Mouse (Mus musculus) ovary, adult 18-20 months (tissue): ENCODE measurements at regions not wholly inside any gene's neighbourhood (a gene's known extent, or its start where the extent isn't known, plus 50 kb on each side); places are given as distances from the start of the nearest gene placed in this dataset.
"Not testable (repeated sequence)": the region's sequence is repeated elsewhere in the genome, so short reads cannot be mapped to it uniquely, and the experiment has no call there.

Experiments
- DNase-seq: peaks from one replicate; pipeline ENCODE4 v3.0.0; 2022; ENCODE audit warnings: low spot score, mixed read lengths

DNA sequence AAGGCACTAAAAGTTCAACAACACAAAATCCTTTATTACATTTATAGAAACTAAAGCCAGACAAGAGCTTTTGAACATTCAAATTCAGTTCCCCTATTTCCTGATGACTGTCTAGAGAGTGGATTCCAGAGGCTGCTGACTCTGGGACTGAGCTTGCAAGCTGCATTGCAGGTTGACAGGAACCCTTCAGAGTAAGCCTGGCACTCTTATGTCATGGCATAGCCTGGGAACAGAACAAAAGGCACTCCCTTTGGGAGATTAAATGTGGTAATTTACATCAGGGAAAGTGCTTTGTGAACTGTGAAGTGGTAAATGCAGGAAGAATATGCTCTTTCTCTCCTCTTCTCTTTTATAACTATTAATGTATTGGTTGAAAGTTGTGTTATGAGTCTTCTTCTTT is 847.3 kb downstream of the Bcl11a start:
- no peak for DNase-seq

DNA sequence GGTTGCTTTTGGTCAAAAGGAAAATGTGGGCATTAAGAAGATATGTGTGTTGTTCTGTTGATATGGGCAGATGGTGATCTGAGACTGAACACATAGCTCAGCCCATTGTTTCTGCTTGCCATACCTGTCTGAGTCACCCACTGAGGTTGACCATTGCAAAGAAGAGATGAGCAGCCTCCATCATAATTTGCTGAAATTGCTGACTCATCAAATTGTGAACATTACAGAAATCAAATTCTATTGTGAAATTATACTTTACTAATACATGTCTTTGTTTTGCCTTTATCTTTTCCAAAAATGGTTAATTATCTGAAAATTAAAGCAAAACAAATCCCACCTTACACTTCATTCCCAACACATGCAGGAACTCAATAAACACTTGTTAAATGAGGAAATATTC is 865.8 kb downstream of the Bcl11a start:
- no peak for DNase-seq

DNA sequence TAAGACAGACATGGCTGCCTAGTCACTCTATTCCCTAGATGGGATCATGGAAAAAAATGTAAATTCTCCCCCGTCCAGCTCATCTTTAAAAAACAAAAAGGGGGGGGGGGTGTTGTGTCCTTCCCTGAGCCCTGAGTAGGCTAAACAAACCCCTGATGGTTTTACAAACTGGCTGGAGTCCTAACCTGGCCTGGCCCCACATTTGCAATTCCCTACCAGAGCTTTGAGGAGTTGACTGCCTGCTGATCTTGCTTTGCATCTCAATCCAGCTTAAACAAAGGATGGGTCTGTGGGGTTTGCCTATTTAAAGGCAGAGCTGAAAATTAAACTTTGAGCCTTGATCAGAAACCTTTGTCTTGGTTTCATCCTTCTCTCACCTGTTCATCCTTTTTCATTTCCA is 873.3 kb downstream of the Bcl11a start:
- no peak for DNase-seq

DNA sequence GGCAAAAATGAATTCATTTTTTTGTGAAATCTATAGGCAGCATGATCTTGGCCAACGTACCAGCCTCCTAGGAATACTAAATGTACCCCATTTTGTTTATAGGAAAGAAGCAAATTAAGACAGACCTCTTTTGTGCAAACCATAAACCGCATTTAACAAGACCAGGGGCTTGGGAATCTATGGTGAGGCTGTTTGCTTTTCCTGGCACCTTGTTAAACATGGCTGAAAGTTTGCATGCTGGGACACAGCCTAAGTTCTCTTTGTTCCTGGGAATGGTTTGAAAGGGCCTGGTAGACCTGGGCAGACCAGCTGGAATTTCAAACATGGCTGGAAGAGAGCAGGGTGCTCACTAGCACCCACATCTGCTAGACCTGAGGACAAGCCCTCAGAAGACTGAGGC is 894.5 kb downstream of the Bcl11a start:
- no peak for DNase-seq

DNA sequence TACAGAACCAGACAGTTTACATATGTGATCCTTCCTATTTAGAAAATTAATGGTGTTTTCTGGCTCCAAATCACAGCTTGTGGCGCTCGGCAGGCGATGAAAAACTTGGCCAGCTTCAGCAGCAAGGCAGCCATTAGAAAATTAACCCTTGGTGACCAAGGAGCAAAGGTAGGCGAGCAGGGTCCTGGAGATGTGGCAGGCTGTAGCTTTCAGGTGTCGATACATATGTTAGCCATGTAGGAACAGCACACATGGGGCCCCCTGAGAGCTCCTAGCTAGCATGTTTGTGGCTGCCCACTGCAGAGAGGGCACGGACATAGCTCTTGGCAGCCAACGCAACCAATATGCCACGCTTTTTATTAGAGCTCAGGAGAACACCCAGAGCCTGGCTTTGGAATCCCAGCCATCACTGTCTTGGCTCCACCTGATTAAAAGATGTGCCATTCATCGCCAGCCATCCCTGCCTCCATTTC is 902.4 kb downstream of the Bcl11a start:
- DNase-seq = no peak

DNA sequence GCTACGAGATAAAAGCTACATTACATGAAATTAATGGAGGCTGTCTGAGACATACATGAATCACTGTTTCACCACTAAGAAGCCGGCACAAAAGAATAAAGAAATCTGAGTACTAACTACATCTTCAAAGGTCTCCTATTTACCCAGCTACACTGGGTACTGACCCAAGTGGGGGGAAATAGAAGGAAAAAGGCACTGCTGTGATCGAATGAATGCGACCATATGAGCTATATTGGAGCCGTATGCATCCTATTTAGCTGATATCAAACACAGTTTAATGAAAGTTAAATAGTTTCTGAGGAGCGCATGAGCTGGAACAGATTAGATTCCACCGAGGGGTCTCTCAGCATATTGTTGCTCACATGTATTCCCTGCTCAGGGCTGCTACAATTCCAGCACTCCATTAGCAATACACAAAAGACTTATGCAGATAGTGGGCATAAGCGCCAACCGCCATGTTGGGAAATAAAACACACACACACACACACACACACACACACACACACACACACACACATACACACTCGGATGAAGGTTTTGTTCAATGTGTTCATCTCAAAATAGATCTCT is 905.3 kb downstream of the Bcl11a start:
- no peak for DNase-seq

DNA sequence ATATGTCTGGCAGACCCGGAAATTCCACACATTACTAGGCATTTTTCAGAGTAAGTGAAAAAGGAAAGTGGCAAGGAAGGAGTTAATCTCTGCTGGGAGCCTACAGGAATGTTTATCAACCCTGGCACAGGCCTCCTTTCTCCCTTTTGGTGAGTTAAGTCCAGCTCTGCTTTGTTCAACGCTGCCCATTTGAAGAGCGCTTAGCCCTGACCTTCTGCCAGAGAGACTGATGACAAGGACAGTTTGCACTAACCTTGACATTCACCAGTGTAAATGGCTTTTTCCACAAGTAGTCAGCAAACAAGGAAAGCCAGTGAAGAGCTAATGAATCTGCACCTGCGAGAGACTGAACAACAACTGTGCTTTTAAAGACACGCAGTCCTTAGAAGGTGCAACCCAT is 927.6 kb downstream of the Bcl11a start:
- peak; percentile 20 for DNase-seq

DNA sequence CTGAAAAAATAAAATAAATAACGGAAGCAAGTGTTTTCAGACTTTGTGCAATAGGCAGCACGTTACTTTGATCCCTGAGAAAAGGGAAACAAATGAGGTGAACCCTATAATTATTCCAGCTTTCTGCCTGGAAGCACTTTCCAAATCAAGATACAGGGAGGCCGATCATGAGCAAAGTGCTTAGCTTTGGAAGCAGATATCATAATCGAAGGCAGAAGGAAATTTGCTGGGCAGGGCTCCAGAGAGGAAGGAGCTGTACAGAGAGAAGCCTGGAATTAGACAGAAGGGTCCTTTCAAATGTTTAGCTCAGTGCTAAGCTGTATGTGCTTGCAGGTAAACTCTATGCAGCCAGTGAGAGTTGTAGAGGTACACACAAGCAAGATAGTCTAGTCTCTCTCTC is 948.9 kb downstream of the Bcl11a start:
- no peak for DNase-seq

DNA sequence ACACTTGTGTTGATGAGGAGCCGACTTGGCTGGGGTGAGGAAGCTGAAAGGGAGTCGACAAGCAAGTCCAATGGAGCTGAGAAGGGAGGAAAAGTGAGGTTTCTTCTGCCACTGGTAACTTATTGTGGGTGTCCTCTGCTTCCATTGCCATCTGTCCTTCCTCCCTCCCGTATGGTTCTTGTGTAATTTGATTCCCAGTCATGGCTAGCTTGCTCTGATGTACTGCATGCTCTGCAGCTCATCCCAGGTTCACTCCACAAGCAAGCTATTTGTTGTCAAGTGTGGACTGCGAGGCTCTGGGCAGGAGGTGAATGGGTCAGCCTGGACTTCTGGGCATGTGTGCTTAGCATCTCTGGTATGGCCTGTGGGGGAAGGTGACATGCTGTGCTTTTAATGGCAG is 963.1 kb downstream of the Bcl11a start:
- no peak for DNase-seq

DNA sequence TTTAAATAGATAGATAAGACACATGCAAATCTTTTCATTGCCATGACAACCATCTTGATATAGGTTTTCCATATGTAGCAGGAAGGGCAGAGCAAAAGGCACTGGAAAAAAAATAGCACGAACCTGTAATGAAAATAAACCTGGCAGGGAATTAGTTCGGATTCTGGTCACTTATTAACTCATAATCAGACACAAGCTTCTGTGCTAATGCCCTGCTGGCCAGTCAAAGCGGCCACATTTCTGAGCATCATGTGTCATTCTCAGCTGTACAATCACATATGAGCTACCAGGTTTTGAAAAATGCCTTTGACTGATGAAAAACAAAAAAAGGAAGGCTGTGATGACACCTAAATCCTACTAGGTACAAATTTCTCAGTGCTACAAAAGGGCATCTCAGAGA is 964.9 kb downstream of the Bcl11a start:
- no peak for DNase-seq

DNA sequence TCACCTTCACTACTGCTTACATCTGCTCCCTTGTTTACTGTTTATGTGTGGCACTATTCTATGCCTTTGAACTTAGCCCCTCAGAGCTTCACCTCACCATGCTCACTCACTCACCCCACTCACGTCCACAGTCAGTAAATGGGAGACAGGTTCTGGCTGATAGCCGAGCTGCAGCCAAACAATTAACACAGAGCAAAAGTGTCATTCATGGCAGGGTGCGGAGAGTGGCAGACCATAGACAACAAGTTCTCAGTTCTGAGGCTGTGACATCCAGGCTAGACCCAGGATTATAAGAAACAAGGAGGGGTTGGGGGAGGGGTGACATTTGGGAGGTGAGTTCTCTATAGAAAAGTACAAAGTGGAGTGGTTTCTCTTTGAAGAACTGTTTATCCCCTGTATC is 967.5 kb downstream of the Bcl11a start:
- no peak for DNase-seq

DNA sequence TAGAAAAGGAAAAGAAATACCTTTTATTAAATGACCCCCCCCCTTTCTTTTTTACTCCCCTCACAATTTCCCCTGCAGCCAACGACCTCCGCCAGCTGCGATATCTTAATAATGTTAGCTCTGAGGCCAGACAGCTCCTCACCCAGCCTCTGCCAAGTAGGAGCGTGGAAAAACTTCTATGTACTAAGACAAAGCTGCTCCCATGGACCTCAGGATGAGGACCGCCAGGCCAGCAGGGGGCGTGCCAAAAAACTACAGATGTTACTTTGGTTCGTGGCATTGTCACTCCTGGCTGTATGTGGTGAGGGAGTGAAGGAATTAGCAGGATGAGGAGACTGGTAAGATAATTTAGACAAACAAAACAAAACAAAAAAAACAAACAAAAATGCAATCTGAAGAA is 968.1 kb downstream of the Bcl11a start:
- no peak for DNase-seq

DNA sequence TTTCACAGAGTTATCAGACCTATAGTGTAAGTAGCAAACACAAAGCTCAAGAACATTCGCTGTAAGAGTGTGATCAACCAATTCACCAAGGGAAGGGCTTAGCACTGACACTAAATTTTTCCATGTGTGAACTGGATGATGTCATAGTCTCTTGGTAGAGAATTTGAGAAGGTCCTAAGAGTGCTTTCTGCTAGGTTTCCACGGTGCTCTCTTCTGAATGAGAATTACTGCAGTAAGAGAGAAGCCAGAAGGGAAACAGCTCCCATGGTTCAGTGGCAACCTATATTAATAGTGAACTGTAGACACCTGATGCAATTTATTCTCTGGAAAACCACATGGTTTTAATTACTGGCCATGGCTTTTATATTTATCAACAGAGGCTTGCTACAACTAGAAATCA is 977.8 kb downstream of the Bcl11a start:
- DNase-seq = no peak

DNA sequence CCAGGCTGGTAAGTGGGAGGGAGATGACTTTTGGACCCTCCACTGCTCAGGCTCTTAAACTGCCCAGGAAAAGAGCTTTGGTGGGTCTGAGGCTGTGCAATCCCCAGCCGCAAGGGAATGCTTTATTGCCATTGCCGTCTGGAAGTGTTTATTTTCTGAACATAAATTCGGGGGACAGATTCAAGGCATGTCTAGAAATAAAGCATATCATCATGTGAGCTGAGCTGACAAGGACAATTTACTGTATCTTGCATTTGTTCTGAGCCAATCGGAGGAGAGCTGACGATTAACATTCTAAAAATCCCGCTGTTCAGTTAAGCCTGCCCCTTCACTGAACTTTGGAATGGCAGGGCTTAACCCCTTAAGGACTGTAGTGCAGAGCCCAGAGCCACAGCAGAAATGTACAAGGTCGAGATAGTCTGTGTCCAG is 979.3 kb downstream of the Bcl11a start:
- DNase-seq = no peak

DNA sequence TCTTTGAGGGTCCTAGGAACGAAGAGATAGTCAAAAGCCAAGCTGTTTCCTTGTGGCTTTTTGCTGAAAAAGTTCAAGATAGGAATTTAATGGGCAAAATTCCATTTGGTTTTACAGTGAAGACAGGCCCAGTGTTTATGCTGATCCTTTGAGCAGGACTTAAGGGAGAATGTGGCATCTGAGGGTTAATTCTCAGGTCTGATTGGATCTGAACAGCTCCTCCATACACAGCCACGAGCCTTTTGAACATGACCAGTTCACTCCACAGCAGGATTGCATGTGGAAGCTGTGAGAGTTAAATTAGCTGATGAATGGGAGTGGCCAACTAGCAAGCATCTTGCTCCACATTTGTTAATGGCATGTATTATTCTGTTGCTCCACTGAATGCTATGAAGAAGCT is 979.7 kb downstream of the Bcl11a start:
- DNase-seq = no peak

DNA sequence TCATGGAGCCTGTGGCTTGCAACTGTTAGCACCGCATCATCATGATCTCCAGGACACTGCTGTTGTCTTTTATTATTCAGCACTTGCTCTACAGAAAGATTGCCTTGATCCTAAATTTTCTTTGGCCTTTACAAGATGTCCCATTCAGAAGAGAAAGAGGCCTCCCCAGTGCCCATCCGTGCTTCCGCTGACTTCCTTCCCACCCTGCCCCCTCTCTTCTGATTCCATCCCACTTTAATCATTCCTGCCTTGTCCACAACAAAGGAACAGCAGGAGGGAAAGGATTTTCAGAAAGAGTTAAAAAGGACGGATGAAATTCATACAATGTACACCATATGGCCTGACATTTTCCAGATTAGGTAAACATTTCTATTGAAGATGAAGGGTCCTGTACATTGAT is 985.2 kb downstream of the Bcl11a start:
- no peak for DNase-seq

DNA sequence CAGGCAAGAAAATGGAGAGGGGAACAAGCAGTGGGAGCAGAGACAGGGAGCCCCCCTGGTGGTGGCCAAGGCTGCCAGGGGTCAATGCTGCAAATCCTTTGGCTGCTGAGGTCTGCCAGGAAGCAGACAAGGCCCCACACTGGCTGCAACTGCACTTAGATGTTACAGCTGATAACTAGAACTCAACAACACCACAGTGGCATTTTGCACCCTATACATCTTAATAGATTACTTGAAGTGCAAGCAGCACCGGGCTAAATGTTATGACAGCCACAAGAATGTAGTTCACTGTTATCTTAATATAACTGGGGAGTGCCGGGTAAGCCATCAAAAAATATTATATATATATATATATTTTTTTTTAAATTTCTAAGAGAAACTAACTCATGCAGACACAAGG is 986.1 kb downstream of the Bcl11a start:
- no peak for DNase-seq

DNA sequence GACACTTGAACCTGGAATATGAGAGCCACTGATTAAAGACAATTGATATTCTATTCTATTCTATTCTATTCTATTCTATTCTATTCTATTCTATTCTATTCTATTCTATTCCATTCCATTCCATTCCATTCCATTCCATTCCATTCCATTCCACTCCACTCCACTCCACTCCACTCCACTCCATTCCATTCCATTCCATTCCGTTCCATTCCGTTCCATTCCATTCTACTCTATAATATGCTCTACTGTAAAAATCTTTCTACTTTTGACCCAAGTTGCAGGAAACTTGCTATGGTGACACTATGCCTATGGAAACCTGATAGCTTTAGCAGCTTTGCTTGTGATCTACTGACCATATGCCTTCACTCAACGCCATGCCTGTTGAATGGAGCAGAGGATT is 1022.1 kb downstream of the Bcl11a start:
- DNase-seq = not testable (repeated sequence)

DNA sequence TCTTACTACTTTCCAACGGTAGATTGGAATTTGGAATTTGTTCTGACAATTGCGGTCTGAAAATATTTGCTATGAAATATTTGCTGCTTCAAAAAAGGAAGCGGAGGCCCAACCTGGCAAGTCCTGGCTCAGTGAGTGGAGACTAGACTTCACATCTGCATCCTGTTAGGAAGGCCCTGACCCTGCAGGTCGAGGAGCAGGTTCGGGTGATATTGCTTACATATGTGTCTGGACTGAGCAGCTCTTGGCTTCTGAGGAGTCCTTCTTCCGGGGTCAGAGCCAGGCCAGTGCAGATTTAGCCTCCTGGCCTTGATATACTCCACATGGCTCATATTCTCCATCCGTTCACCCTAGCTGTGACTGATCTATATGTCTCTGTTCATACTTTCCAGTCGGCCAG is 1026.6 kb downstream of the Bcl11a start:
- DNase-seq = no peak

DNA sequence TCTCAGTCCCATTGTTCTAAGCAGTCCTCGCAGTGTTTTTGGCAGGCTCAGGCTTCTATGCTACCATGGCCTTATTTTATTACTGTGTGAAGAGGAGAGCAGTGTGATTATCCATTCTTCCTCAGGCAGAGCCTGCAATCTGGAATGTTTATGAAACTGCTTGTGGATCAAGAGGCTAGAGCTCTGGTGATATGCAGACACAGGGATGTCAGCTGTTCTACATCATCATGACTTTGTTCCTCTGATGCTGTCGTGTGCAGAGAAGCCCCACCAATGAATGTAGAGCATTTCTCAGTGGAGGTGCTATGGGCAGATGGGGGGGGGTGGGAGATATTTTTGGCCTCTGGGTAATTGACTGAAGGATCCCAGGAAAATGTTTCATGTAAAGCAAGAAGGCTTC is 1046.6 kb downstream of the Bcl11a start:
- no peak for DNase-seq

DNA sequence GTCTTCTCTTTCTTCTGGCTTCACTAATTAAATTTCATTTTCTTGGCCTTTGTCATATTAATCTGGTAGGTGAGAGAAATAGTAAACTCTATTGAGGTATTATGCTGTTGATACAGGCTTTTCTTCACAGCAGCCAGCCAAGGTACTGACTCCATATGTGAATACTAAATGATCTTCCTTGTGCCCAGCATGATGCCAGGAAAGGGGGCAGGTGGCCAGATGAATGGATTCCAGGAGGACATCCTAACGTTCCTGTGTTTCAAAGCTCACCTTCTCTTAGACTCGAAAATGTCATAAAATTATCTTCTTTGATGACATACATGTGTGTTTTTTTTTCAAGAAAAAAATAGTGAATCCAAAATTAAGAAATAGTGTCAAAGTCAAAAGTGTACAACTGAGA is 1064.4 kb downstream of the Bcl11a start:
- no peak for DNase-seq

DNA sequence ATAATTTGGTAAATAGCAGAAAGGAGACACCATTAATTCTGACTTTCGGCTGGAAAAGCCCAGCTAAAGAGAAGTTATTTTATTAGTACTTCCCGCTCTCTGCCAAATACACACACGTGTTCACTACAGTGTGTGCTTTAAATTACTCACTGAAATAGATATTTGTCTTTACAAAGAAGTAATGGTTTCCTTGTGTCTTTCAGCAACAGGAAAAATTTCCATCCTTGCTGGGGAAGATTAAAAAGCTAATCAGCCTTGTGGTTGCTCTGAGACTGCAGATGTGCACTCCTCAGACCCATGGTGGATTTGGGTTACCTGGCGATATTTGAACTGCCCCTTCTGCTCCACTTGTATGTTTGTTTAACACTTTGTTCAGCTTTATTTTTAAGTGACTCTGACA is 1065.0 kb downstream of the Bcl11a start:
- no peak for DNase-seq

DNA sequence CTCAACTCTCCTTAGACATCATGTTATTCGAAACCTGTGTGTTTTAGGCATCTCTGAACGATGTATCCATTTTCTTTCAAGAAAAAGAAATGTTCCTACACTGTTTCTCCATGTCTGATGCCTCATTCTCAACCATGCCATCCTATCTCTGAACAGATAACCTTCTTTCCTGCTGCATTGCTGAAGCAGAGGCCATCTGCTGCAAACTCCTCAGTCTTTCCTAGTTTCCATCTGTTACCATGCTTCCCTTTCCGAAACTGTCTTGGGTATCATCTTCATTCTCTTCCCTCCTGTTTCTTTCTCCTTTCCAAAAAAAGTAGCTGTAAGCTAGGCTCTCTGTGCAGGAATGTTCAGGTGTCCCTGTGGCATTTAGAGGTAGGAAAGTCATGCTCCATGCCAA is 1063.3 kb downstream of the 5730522E02Rik start:
- no peak for DNase-seq

DNA sequence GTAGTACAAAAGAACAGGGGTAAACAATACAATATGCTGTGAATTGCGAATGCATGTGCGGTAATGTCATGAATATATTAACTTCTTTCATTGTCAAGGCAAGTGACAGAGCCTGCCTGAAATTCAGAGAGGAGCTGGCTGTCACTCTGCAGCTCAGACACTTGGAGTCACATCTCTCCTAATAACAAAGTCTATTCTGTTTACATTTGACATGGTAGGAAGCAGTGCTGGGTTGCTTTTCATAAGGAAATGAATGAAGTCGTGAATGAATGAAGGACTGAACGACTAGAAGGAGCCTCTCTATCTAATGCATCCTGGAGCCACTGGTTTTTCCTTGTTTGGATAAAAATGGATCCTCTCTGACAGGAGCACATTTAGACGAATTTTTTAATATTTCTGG is 1053.9 kb downstream of the 5730522E02Rik start:
- no peak for DNase-seq
